Mouse (Mus musculus) hindbrain, embryonic 16.5 days (tissue): ENCODE measurements around the gene Asb1. TPM values are rescaled to one million over a fixed set of nuclear protein-coding genes. Genes with fewer than 3 reads are reported as not detected.

ENCODE experiments used
- ATAC-seq: fragments of 200-750 bp; cut with Nextera tagmentation; 2 replicates; pipeline ENCODE4 v1.8.0; 2017; ENCODE audit warnings: moderate TSS enrichment, moderate library complexity
- H3K27ac ChIP-seq: fragments of 300-500 bp; sonication (generic); 2 replicates; pipeline ENCODE4 v1.5.1; 2014; ENCODE audit warnings: low read depth, mild to moderate bottlenecking, control low read depth, low read length, moderate library complexity
- H3K27me3 ChIP-seq: fragments of 300-500 bp; sonication (generic); replicated peaks from 2 replicates; pipeline ENCODE4 v1.6.1; 2014; ENCODE audit warnings: low read length; ENCODE audit not compliant: control insufficient read depth, insufficient read depth
- H3K36me3 ChIP-seq: fragments of 300-500 bp; sonication (generic); 2 replicates; pipeline ENCODE4 v1.6.1; 2014; ENCODE audit warnings: mild to moderate bottlenecking, low read length, moderate library complexity, mixed read lengths; ENCODE audit not compliant: control insufficient read depth, insufficient read depth
- H3K4me1 ChIP-seq: fragments of 300-500 bp; sonication (generic); 2 replicates; pipeline ENCODE4 v1.6.1; 2014; ENCODE audit warnings: low read depth, low read length; ENCODE audit not compliant: control insufficient read depth, insufficient read depth
- H3K4me2 ChIP-seq: fragments of 300-500 bp; sonication (generic); 2 replicates; pipeline ENCODE4 v1.6.1; 2014; ENCODE audit warnings: mild to moderate bottlenecking, low read length, control low read depth, moderate library complexity
- H3K4me3 ChIP-seq: fragments of 300-500 bp; sonication (generic); 2 replicates; pipeline ENCODE4 v1.5.1; 2014; ENCODE audit warnings: mild to moderate bottlenecking, low read length, control low read depth, moderate library complexity
- H3K9ac ChIP-seq: fragments of 300-500 bp; sonication (generic); 2 replicates; pipeline ENCODE4 v1.6.1; 2014; ENCODE audit warnings: low read depth, mild to moderate bottlenecking, control low read depth, low read length, moderate library complexity
- H3K9me3 ChIP-seq: fragments of 300-500 bp; sonication (generic); 2 replicates; pipeline ENCODE4 v1.6.1; 2014; ENCODE audit warnings: mild to moderate bottlenecking, low read length, moderate library complexity; ENCODE audit not compliant: control insufficient read depth
- WGBS: fragments of 180-500 bp; shearing (Covaris S2); extraction: QIAGEN DNeasy Blood & Tissue Kit; methylation state at CpG from one replicate; pipeline ENCODE4 v1.1.7; 2014; 5-methylcytosine and 5-hydroxymethylcytosine counted together
- polyA plus RNA-seq: library from polyadenylated mRNA; unstranded; fragments of >200 nt; fragmentation: Nextera tagmentation; extraction: Ambion mirVana; gene quantifications from 2 replicates; pipeline ENCODE4 v1.2.1, GENCODE M21; 2015

The Asb1 gene
- polyA plus RNA-seq, 1 experiment from 2014 or later = 10.3 TPM

DNA sequence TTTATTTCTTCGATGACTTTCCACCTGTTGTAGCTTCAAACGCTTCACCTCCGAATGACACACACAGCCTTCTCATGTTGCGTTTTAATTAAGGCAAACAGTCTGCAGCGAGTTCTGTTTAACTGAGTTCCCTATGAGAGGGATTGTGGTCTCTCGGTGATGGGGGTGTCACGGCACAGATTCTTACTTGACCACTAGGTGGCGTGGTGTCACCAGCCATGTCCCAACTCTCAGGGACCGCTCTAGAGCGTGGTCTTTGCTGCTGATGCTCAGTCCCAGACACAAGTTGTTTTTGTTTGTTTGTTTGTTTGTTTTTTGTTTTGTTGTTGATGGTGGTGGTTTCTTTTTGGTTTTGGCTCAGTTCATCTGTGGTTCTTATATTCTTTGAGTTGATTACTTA, 16.6 kb upstream of the Asb1 start:
- Histone ChIP-seq H3K27ac (no peak overlapping the region), H3K27me3 (no peaks in the 10 kb centered on the region), H3K4me1 (no peaks in the 10 kb centered on the region), H3K36me3 (peaks cover 18% of the 10 kb centered on the region), H3K4me2 (no peak overlapping the region), H3K4me3 (no peak overlapping the region), H3K9ac (no peak overlapping the region), H3K9me3 (no peaks in the 10 kb centered on the region)
- WGBS = 19% methylated on average over 10 of the region's 10 CpGs
- peak; percentile 84 for ATAC-seq

DNA sequence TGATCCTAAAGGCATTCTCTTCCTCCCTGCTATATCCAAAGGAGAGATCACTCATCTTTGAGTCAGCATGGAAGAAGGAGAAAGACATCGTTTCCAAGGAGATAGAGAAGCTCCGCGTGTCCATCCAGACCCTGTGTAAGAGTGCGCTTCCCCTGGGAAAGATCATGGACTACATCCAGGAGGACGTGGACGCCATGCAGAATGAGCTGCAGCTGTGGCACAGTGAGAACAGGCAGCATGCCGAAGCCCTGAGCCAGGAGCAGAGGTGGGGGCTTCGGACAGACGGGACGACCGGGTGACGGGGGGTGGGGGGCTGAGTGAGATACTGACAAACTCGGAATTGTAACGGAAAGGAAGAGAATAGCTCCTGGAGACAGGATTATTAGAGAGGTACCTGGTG, 14.5 kb upstream of the Asb1 start:
- peaks cover 16% of the 10 kb centered on the region for H3K36me3 ChIP-seq
- no peak overlapping the region for H3K27ac ChIP-seq
- no peaks in the 10 kb centered on the region for H3K4me1 ChIP-seq
- WGBS = 65% methylated on average over 14 of the region's 14 CpGs
- H3K27me3 ChIP-seq = no peaks in the 10 kb centered on the region
- no peak overlapping the region; the same call in 1 of the 2 replicates for H3K9ac ChIP-seq
- H3K9me3 ChIP-seq = no peaks in the 10 kb centered on the region
- H3K4me2 ChIP-seq = no peak overlapping the region; the same call in 1 of the 2 replicates
- no peak overlapping the region for H3K4me3 ChIP-seq
- peak; percentile 64 for ATAC-seq

DNA sequence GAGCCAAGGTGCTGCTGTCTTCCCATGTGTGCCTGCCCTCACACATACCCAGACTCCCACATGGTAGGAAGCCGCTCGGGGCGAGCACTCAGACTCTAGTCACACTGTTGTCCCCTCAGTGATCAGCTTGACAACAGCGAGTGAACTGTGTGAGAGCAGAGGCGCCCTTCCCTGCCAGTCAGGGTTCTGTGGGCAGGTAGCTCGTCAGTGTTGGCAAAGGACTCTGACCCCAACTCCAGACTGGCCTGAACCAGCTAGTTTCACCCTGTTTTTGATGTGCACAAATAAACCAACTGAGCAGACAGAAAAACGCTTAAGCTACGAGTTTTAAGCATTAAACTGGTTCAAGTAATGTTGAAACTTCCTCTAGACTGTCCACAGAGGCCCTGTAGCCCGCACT, 10.2 kb upstream of the Asb1 start:
- Histone ChIP-seq H3K27me3 (no peaks in the 10 kb centered on the region), H3K4me3 (no peak overlapping the region), H3K27ac (no peak overlapping the region), H3K4me2 (no peak overlapping the region), H3K4me1 (no peaks in the 10 kb centered on the region), H3K9me3 (no peaks in the 10 kb centered on the region), H3K9ac (no peak overlapping the region), H3K36me3 (peaks cover 10% of the 10 kb centered on the region)
- WGBS = 87% methylated on average over 9 of the region's 9 CpGs
- no peak for ATAC-seq

DNA sequence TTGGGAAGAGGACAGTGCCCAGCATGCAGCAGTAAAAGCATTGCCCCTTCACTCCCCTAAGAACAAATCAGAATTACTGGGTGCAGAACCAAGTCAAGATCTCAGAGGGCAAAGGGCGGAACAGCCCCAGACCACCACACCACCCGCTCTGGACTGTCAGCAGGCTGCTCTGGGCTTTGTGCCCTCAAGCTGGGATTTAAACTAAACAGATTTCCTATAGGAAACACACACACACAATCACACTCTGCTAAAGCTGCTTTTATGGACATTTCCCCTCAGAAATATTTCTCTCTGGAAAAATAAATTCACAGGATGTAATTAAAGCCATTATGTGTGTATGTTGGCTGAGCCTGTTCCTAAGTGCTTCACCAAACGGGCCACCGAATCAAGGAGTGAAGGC, 8.1 kb upstream of the Asb1 start:
- no peaks in the 10 kb centered on the region for H3K4me1 ChIP-seq
- peaks cover 10% of the 10 kb centered on the region for H3K36me3 ChIP-seq
- 88% methylated on average over 4 of the region's 4 CpGs for WGBS
- no peak overlapping the region for H3K4me2 ChIP-seq
- H3K4me3 ChIP-seq = no peak overlapping the region
- no peaks in the 10 kb centered on the region for H3K9me3 ChIP-seq
- H3K27ac ChIP-seq = no peak overlapping the region
- H3K27me3 ChIP-seq = 0 out of 2 replicates have a peak, but pooled peaks cover 3% of the 10 kb centered on the region
- ATAC-seq = no peak
- no peak overlapping the region for H3K9ac ChIP-seq

DNA sequence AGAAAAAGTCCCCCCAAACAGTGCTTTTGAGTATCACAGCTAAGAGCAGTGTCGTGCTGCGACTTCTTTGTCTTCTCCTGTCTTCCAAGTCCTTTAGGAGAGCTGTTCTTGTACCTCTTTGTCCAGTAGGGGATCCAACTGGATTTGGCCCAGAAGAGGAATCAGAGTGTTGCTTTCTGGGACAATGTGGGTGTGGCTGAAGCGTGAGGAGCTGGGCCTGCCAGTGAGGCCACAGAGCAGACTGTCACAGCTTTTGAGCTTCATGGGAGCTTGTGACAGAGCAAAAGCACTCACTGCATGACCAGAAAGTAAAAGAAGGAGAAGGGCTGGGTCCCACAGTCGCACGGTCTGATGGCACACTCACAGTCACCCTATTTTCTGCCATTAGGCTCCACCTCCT, 7.5 kb upstream of the Asb1 start:
- Histone ChIP-seq H3K9me3 (no peaks in the 10 kb centered on the region), H3K4me2 (no peak overlapping the region), H3K27ac (no peak overlapping the region), H3K9ac (no peak overlapping the region), H3K27me3 (peaks cover 5% of the 10 kb centered on the region; the same call in 1 of the 2 replicates), H3K4me3 (no peak overlapping the region), H3K4me1 (no peaks in the 10 kb centered on the region), H3K36me3 (peaks cover 6% of the 10 kb centered on the region)
- ATAC-seq = no peak
- WGBS = 84% methylated on average over 5 of the region's 5 CpGs

DNA sequence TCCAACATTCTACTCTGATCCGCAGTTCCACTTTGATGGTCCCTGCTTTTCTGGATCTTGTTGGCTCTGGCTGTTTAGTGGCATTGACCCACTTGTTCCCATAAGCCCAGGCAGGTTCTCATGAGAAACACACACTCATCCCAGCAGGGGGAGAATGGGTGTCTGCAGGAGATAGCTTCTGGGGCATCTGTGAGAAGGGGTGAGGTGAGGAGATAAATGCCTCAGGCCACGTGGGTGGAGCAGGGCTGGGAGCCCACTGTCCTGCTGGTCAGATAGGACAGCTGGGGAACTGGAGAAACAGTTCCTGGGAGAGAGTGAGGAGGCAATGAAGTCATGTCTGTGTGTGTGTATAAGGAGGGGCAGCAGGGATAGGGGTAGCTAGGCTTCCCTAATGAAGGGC, 6.9 kb upstream of the Asb1 start:
- WGBS = 65% methylated on average over 2 of the region's 2 CpGs
- H3K27me3 ChIP-seq = peaks cover 5% of the 10 kb centered on the region; the same call in 1 of the 2 replicates
- H3K36me3 ChIP-seq = peaks cover 2% of the 10 kb centered on the region; the same call in 1 of the 2 replicates
- H3K4me3 ChIP-seq = no peak overlapping the region
- H3K9ac ChIP-seq = no peak overlapping the region
- no peak overlapping the region for H3K4me2 ChIP-seq
- ATAC-seq = no peak
- H3K27ac ChIP-seq = no peak overlapping the region
- H3K4me1 ChIP-seq = no peaks in the 10 kb centered on the region
- no peaks in the 10 kb centered on the region for H3K9me3 ChIP-seq

DNA sequence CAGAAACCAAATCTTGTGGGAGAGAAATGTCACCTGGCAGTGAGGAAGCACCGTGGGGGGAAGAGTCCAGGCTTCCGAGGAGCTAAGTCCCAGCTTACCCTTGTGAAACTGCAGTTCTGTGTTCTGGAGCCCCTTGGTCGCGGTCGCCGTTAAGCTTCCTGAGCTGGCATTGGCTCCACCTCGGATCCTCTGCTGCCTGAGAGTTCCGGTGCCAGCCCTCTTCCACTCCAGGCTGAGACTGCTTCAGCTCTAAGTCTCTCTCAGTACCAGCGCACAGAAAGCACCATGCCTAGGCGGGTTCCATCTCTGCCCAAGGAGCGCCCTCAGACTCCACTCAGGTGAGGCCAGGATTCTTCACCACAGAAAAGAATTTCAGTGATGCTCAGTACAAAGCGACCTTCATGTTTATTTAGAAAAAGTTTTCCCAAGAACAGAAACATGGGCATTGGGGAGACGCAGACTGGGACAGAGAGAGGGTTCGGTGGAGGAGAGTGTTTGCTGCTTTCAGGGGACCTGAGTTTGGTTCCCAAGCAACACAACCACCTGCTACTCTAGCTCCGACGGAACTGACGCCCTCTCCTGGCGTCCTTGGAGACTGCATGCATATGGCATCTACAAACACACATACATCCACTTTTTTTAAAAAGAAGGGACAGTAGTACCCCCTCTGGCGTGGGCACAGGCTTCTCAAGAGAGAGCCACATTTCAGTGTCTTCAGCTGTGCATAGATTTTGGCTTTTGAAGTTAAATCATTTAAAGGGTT, 6.2 kb upstream of the Asb1 start:
- WGBS = 76% methylated on average over 19 of the region's 19 CpGs
- no peak overlapping the region for H3K4me2 ChIP-seq
- H3K27ac ChIP-seq = no peak overlapping the region
- H3K9me3 ChIP-seq = no peaks in the 10 kb centered on the region
- ATAC-seq = no peak
- H3K4me1 ChIP-seq = no peaks in the 10 kb centered on the region
- no peak overlapping the region for H3K4me3 ChIP-seq
- no peaks in the 10 kb centered on the region; the same call in 1 of the 2 replicates for H3K36me3 ChIP-seq
- H3K9ac ChIP-seq = no peak overlapping the region
- peaks cover 5% of the 10 kb centered on the region; the same call in 1 of the 2 replicates for H3K27me3 ChIP-seq

DNA sequence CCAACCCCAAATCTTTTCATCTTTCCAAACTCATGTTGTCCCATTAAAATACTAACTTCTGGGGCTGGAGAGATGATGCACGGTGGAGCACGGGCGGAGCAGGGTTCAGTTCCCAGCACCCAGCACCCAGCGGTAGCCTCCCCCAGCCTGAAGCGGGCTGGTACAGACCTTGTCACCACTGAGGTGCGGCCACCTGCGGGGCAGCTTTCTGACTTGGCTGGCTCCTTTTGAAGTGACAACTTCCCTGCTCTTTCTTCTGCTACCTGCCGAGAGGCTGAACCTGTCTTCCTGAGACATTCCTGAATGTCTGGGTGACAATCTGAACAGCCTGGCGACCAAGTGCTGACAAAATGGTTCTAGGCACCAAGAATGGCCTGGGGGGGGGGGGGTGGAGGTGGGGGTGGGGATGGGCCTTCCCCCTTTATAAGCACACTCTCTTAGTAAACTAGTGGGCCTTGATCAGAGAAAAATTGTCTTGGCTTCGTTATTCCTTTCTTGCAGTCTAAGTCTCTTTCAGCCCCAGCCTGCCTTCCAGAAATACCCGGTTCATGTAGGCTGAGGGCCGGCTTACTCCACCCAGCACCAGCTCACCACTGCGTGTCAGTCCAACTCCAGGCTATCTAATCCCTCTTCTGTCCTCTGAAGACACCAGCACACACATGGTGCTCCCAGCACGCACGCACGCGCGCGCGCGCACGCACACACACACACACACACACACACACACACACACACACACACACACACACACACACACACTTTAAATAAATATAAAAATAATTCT, 2.4 kb upstream of the Asb1 start:
- Histone ChIP-seq H3K9me3 (no peaks in the 10 kb centered on the region), H3K9ac (no peak overlapping the region), H3K4me1 (peaks cover 12% of the 10 kb centered on the region), H3K27ac (no peak overlapping the region), H3K36me3 (no peaks in the 10 kb centered on the region; the same call in 1 of the 2 replicates), H3K4me3 (no peak overlapping the region), H3K4me2 (no peak overlapping the region), H3K27me3 (peaks cover 5% of the 10 kb centered on the region; the same call in 1 of the 2 replicates)
- ATAC-seq = no peak
- 25% methylated on average over 22 of the region's 22 CpGs for WGBS

- Histone ChIP-seq H3K4me3 (no peak overlapping the region), H3K4me2 (no peak overlapping the region), H3K27me3 (peaks cover 5% of the 10 kb centered on the region; the same call in 1 of the 2 replicates), H3K9ac (no peak overlapping the region), H3K27ac (no peak overlapping the region), H3K9me3 (no peaks in the 10 kb centered on the region), H3K4me1 (peaks cover 12% of the 10 kb centered on the region), H3K36me3 (no peaks in the 10 kb centered on the region; the same call in 1 of the 2 replicates)
- 50% methylated on average over 1 of the region's 1 CpGs for WGBS
- ATAC-seq = no peak
Measured at GRCm38 (mm10) chr1:91538570-91538929, 1.8 kb upstream of the Asb1 start.
